Mouse (Mus musculus): ENCODE data around the gene Ppp1r14a. TPM values are rescaled to one million over a fixed set of nuclear protein-coding genes. Genes with fewer than 3 reads are reported as not detected.

The Ppp1r14a gene
- polyA plus RNA-seq, 1 experiment from 2014 or later = 3.0 TPM

DNA sequence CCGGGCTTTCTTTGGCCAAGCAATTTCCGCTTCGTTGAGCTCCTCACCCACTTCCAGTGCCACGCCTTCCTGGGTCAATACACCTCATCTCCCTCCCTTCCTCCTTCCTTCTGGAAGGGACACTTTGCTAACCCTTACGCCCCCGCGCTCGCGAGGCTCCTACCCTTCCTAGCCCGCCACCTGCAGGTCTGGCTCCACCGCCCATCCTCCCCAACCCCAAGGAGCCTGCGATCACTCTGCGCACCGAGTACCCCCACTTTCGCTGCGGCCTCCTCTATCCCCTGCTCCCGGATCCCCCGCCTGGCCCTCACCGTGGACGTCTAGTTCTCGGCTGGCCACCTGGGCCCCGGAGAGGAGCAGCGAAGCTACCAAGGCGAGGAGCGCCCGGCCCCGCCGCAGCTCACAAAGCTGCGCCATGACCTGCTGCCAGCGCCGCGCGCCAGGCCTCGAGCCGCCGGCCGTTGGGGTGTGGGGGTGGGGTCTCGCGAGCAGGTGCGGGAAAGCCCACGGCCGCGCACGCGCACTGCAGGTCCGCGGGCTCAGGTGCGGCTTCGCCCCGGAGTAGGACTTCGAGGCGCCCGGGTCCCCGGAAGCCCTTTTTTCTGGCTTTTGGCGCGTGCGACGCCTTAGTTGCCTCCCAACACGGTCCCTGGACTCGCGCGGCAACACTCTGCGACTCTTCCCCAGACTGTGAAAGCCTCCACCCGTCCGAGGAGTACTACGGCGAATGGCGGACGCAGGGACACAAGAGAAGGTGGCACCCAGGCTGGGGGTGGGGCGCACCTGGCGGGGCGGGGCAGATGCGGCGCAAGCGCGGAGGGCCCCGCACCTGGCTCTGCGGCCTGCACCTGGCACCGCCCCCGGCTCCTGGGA is 7.7 kb upstream of the Ppp1r14a start, which contains the start of gene Spint2:
TSS of gene Spint2 (minus strand) at position 712 of the 873 bp plus-strand sequence.
- peaks cover 13% of the 10 kb centered on the region; the same call in 1 of the 2 replicates for H3K27me3 ChIP-seq
- under 1% methylated on average over 80 of the region's 80 CpGs for WGBS
- peak within 1 kb of the TSS; percentile 65 for H3K4me3 ChIP-seq
- H3K4me1 ChIP-seq (replicated peaks) = peaks cover 20% of the 10 kb centered on the region
- H3K4me2 ChIP-seq = peak within 1 kb of the TSS; percentile 89
- H3K27ac ChIP-seq (replicated peaks) = no peak within 1 kb of the TSS
- H3K36me3 ChIP-seq = no peaks in the 10 kb centered on the region
- H3K9me3 ChIP-seq = no peaks in the 10 kb centered on the region
- H3K9ac ChIP-seq = peak within 1 kb of the TSS; percentile 66
- peak; percentile 89 for ATAC-seq (ENCODE audit: low FRiP score, low read depth)

- H3K9me3 ChIP-seq = no peaks in the 10 kb centered on the region
- peaks cover 15% of the 10 kb centered on the region; the same call in 1 of the 2 replicates for H3K27me3 ChIP-seq
- peak overlapping the region; percentile 89 for H3K4me2 ChIP-seq
- H3K4me3 ChIP-seq = peak overlapping the region; percentile 65
- WGBS = 12% methylated on average over 21 of the region's 21 CpGs
- no peak overlapping the region for H3K27ac ChIP-seq (replicated peaks)
- peak; percentile 40 for ATAC-seq (ENCODE audit: low FRiP score, low read depth)
- H3K36me3 ChIP-seq = no peaks in the 10 kb centered on the region
- peaks cover 20% of the 10 kb centered on the region for H3K4me1 ChIP-seq (replicated peaks)
- peak overlapping the region; percentile 66 for H3K9ac ChIP-seq
Observed at GRCm38 (mm10) chr7:29282074-29282554, 7.0 kb upstream of the Ppp1r14a start.

GRCm38 (mm10) chr7:29283876-29284275 is 5.2 kb upstream of the Ppp1r14a start:
- Histone ChIP-seq H3K9me3 (no peaks in the 10 kb centered on the region), H3K4me2 (no peak overlapping the region), H3K27me3 (peaks cover 21% of the 10 kb centered on the region; the same call in 1 of the 2 replicates), H3K9ac (no peak overlapping the region), H3K4me1 (replicated peaks) (peaks cover 22% of the 10 kb centered on the region), H3K27ac (replicated peaks) (no peak overlapping the region), H3K4me3 (no peak overlapping the region), H3K36me3 (no peaks in the 10 kb centered on the region)
- 81% methylated on average over 4 of the region's 4 CpGs for WGBS
- ATAC-seq (ENCODE audit: low FRiP score, low read depth) = no peak

GRCm38 (mm10) chr7:29284523-29284922 is 4.6 kb upstream of the Ppp1r14a start:
- H3K4me3 ChIP-seq = no peak overlapping the region
- H3K36me3 ChIP-seq = no peaks in the 10 kb centered on the region
- H3K27me3 ChIP-seq = peaks cover 21% of the 10 kb centered on the region; the same call in 1 of the 2 replicates
- no peak overlapping the region for H3K27ac ChIP-seq (replicated peaks)
- no peak for ATAC-seq (ENCODE audit: low FRiP score, low read depth)
- no peak overlapping the region for H3K4me2 ChIP-seq
- WGBS = 91% methylated on average over 6 of the region's 6 CpGs
- H3K4me1 ChIP-seq (replicated peaks) = peaks cover 29% of the 10 kb centered on the region
- H3K9me3 ChIP-seq = no peaks in the 10 kb centered on the region
- H3K9ac ChIP-seq = no peak overlapping the region

DNA sequence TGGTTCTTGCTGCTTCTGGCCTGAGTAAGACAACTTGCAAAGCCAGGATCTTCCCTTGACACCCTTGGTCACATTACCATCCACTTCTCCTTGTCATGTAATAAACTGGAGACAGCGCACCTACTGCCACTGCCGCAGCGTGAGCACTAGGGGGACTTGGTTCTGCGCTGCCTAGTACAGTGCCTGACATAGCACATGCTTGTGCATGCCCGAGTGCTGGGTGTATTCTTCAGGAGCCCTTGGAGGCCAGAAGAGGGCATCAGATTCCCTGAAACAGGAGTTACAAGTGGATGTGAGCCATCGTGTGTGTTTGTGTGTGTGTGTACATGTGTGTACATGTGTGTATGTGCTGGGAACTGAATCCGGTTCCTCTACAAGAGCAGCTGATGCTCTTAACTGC is 1.6 kb upstream of the Ppp1r14a start:
- Histone ChIP-seq H3K4me1 (replicated peaks) (peaks cover 20% of the 10 kb centered on the region), H3K27ac (replicated peaks) (no peak overlapping the region), H3K4me2 (no peak overlapping the region), H3K9ac (no peak overlapping the region), H3K36me3 (no peaks in the 10 kb centered on the region), H3K9me3 (no peaks in the 10 kb centered on the region), H3K27me3 (peaks cover 16% of the 10 kb centered on the region; the same call in 1 of the 2 replicates), H3K4me3 (no peak overlapping the region)
- WGBS = 86% methylated on average over 7 of the region's 7 CpGs
- ATAC-seq (ENCODE audit: low FRiP score, low read depth) = no peak

- Histone ChIP-seq H3K4me1 (replicated peaks) (peaks cover 23% of the 10 kb centered on the region), H3K9ac (no peak overlapping the region), H3K4me2 (no peak overlapping the region), H3K4me3 (no peak overlapping the region), H3K9me3 (no peaks in the 10 kb centered on the region), H3K27me3 (0 out of 2 replicates have a peak, but pooled peaks cover 12% of the 10 kb centered on the region), H3K36me3 (no peaks in the 10 kb centered on the region), H3K27ac (replicated peaks) (no peak overlapping the region)
- whole genome bisulfite sequencing = 90% methylated on average over 2 of the region's 2 CpGs
- no peak for ATAC-seq (ENCODE audit: low FRiP score, low read depth)
Observed at GRCm38 (mm10) chr7:29288079-29288478, 1.0 kb upstream of the Ppp1r14a start.

- H3K9ac ChIP-seq = no peak overlapping the region
Observed at GRCm38 (mm10) chr7:29289856-29290255, 748 bp downstream of the Ppp1r14a start.

DNA sequence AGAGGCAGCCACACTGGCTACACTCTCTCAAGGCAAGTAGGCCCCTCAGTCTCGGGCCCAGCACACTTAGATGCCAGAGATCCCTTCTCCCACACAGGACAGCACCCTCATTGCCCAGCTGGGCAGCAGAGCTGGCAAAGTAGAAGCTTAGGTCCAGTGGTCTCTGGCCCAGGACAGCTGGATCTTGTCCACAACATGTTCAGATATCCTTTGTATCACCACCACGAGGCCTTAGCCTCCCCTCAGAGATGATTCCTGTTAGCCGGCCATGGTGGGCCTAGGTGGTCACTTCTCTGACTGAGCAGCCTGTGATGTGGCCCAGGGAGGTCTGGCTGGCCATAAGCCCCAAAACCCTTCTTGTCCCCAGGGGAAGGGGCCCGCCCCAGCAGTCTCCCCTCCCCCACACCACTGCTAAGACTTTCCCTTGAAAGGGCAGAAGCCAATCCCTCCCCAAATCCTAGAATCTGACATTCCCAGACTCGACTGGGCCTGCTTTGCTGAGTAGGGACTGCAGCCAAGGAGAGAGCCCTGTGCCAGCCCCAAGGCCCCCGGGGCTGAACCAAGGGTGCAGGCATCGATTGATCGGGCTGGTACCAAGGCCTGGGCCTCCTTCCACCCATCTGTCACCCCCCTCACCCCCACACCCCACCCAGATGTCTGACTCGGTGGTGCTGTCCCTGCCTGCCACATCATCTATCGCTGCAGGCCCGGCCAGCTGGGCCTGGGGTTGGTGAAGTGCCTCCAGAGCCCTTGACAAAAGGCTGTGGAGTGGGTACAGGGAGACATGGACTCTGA is 1.8 kb downstream of the Ppp1r14a start:
- 0 out of 2 replicates have a peak, but pooled peaks cover 7% of the 10 kb centered on the region for H3K27me3 ChIP-seq
- WGBS = 37% methylated on average over 11 of the region's 11 CpGs
- ATAC-seq (ENCODE audit: low FRiP score, low read depth) = no peak
- H3K4me3 ChIP-seq = no peak overlapping the region
- H3K27ac ChIP-seq (replicated peaks) = no peak overlapping the region; the same call in 1 of the 2 replicates
- peaks cover 24% of the 10 kb centered on the region for H3K4me1 ChIP-seq (replicated peaks)
- no peaks in the 10 kb centered on the region for H3K36me3 ChIP-seq
- H3K9me3 ChIP-seq = no peaks in the 10 kb centered on the region
- no peak overlapping the region for H3K9ac ChIP-seq
- no peak overlapping the region for H3K4me2 ChIP-seq

More at GRCm38 (mm10) chr7:29289856-29290255, 748 bp downstream of the Ppp1r14a start:
- Histone ChIP-seq H3K27me3 (0 out of 2 replicates have a peak, but pooled peaks cover 7% of the 10 kb centered on the region), H3K36me3 (no peaks in the 10 kb centered on the region), H3K27ac (replicated peaks) (no peak overlapping the region), H3K9me3 (no peaks in the 10 kb centered on the region), H3K4me1 (replicated peaks) (peaks cover 24% of the 10 kb centered on the region), H3K4me2 (no peak overlapping the region), H3K4me3 (no peak overlapping the region)
- no peak for ATAC-seq (ENCODE audit: low FRiP score, low read depth)
- 74% methylated on average over 6 of the region's 6 CpGs for WGBS

DNA sequence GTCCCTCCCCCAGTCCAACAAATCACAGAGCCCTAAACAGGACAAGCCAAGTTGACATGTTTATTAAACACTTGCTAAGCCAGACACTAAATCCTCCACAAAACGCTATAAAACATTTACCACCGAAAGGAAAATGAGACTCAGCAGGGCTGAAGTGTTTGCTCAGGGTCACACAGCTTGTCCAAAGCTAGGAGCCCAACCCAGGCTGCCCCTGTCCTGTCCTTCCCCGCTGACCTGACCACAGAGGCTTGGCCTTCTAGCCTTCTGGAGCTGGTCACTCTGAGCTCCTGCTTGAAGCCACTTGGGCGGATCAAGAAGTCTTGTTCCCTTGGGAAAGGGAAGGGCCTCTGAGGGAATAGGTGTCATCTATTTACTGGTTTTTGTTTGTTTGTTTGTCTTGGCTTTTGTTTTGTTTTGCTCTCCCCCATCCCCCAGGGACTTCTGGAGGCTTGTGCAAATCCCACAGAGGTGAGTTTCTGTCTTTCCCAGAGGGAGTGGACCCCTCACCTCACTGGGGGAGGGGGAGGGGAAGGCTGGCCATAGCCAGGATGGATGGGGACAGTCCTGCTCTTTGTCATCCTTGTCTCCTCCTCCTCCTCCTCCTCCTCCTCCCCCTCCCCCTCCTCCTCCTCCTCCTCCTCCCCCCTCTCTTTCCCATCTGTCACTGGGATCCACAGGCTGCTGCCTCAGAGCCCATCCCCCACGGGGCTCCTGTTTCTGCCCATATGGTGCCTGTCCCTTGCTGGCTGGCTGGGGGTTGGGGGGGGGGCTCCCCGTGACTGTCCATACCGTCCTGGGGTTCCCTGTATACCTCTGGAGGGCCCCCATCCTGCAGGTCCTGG is 2.7 kb downstream of the Ppp1r14a start:
- ATAC-seq (ENCODE audit: low FRiP score, low read depth) = 0 out of 2 replicates have a peak, but pooled peaks have one; percentile 14
- Histone ChIP-seq H3K4me2 (0 out of 2 replicates have a peak overlapping the region, but pooled peaks have one; percentile 13), H3K9ac (no peak overlapping the region), H3K36me3 (no peaks in the 10 kb centered on the region), H3K4me1 (replicated peaks) (peaks cover 24% of the 10 kb centered on the region), H3K4me3 (no peak overlapping the region), H3K9me3 (no peaks in the 10 kb centered on the region), H3K27ac (replicated peaks) (0 out of 2 replicates have a peak overlapping the region, but pooled peaks have one; percentile 38), H3K27me3 (0 out of 2 replicates have a peak, but pooled peaks cover 7% of the 10 kb centered on the region)
- 26% methylated on average over 6 of the region's 7 CpGs for WGBS

DNA sequence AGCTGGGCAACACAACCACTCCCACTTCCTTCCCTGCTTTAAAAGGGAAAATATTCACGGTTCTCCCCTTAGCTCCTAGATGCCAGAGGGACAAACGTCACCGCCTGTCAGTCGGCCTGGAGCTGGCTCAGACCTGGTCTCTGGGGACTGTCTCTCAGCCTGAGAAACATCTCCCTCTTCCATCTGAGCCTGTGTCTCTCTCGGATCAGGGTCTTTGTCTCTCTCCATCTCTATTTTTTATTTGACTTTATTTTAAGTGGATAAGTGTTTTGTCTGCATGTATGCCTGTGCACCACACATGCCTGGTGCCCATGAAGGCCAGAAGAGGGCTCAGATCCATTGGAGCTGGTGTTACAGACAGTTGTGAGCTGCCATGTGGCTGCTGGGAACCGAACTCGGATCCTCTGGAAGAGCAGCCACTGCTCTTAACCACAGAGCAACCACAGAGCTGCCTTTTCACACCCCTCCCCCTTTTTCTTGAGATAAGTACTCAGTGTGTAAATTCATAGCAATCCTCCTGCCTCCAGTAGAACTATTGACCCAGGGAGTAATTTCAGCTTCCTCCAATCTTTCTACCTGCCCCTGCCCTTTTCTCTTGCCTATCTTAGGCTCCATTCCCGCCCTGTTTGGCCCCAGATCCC is 3.5 kb downstream of the Ppp1r14a start:
- no peak for ATAC-seq (ENCODE audit: low FRiP score, low read depth)
- Histone ChIP-seq H3K4me2 (0 out of 2 replicates have a peak overlapping the region, but pooled peaks have one; percentile 13), H3K27me3 (0 out of 2 replicates have a peak, but pooled peaks cover 2% of the 10 kb centered on the region), H3K36me3 (no peaks in the 10 kb centered on the region), H3K27ac (replicated peaks) (0 out of 2 replicates have a peak overlapping the region, but pooled peaks have one; percentile 38), H3K9ac (no peak overlapping the region), H3K4me3 (no peak overlapping the region), H3K4me1 (replicated peaks) (peaks cover 24% of the 10 kb centered on the region), H3K9me3 (no peaks in the 10 kb centered on the region)
- WGBS = 25% methylated on average over 8 of the region's 8 CpGs

Data from hindbrain, embryonic 15.5 days (tissue).